Mouse (Mus musculus) liver, embryonic 16.5 days (tissue): Measurements from ENCODE around the gene Atp2a3. TPM values are rescaled to one million over a fixed set of nuclear protein-coding genes. Genes with fewer than 3 reads are reported as not detected.
A peak's percentile ranks its signal among the peaks of the same experiment; 100 is the strongest.

Experiments
- ATAC-seq: fragments of 200-750 bp; cut with Nextera tagmentation; 2 replicates; pipeline ENCODE4 v1.8.0; 2017; ENCODE audit warnings: low read depth, mild to moderate bottlenecking, moderate number of reproducible peaks, moderate library complexity
- H3K27ac ChIP-seq: fragments of 300-500 bp; sonication (generic); 2 replicates; pipeline ENCODE4 v1.5.1; 2014; ENCODE audit warnings: mild to moderate bottlenecking, low read length
- H3K27me3 ChIP-seq: fragments of 300-500 bp; sonication (generic); 2 replicates; pipeline ENCODE4 v1.6.1; 2014; ENCODE audit warnings: low read depth, low read length, mixed read lengths; ENCODE audit not compliant: control insufficient read depth, insufficient read depth
- H3K36me3 ChIP-seq: fragments of 300-500 bp; sonication (generic); 2 replicates; pipeline ENCODE4 v1.6.1; 2014; ENCODE audit warnings: mild to moderate bottlenecking; ENCODE audit not compliant: control insufficient read depth, insufficient read depth
- H3K4me1 ChIP-seq: fragments of 300-500 bp; sonication (generic); 2 replicates; pipeline ENCODE4 v1.6.1; 2014; ENCODE audit warnings: low read depth, low read length, mixed read lengths; ENCODE audit not compliant: control insufficient read depth
- H3K4me2 ChIP-seq: fragments of 300-500 bp; sonication (generic); 2 replicates; pipeline ENCODE4 v1.6.1; 2014; ENCODE audit warnings: low read depth, low read length, mixed read lengths
- H3K4me3 ChIP-seq: fragments of 300-500 bp; sonication (generic); 2 replicates; pipeline ENCODE4 v1.5.1; 2014; ENCODE audit warnings: low read depth, mild to moderate bottlenecking, low read length
- H3K9ac ChIP-seq: fragments of 300-500 bp; sonication (generic); 2 replicates; pipeline ENCODE4 v1.6.1; 2014; ENCODE audit warnings: low read depth, low read length
- H3K9me3 ChIP-seq: fragments of 300-500 bp; sonication (generic); replicated peaks from 2 replicates; pipeline ENCODE4 v1.6.1; 2016; ENCODE audit warnings: low read length; ENCODE audit not compliant: control insufficient read depth
- WGBS: fragments of 180-500 bp; shearing (Covaris S2); extraction: QIAGEN DNeasy Blood & Tissue Kit; methylation state at CpG from one replicate; pipeline ENCODE4 v1.1.7; 2014; ENCODE audit not compliant: insufficient replicate concordance; 5-methylcytosine and 5-hydroxymethylcytosine counted together
- polyA plus RNA-seq: library from polyadenylated mRNA; unstranded; fragments of >200 nt; fragmentation: Nextera tagmentation; extraction: Ambion mirVana; gene quantifications from 2 replicates; pipeline ENCODE4 v1.2.1, GENCODE M21; 2015

Atp2a3 gene
- polyA plus RNA-seq, 1 experiment from 2014 or later, result 13.1 TPM

- Histone ChIP-seq H3K9me3 (no peaks in the 10 kb centered on the region), H3K36me3 (no peaks in the 10 kb centered on the region), H3K4me3 (peak overlapping the region; percentile 63), H3K27me3 (peaks cover 35% of the 10 kb centered on the region), H3K4me1 (peaks cover 11% of the 10 kb centered on the region), H3K27ac (no peak overlapping the region), H3K9ac (peak overlapping the region; percentile 34; the same call in 1 of the 2 replicates), H3K4me2 (peak overlapping the region; percentile 88)
- WGBS, result under 1% methylated on average over 46 of the region's 46 CpGs
- no peak for ATAC-seq
These were observed 58.3 kb downstream of the Atp2a3 start for GRCm38 (mm10) chr11:73019147-73019795.

GRCm38 (mm10) chr11:73020953-73021800, 60.2 kb downstream of the Atp2a3 start:
- Histone ChIP-seq H3K9ac (no peak overlapping the region), H3K27ac (no peak overlapping the region), H3K4me2 (no peak overlapping the region), H3K27me3 (peaks cover 35% of the 10 kb centered on the region), H3K4me1 (peaks cover 11% of the 10 kb centered on the region), H3K9me3 (no peaks in the 10 kb centered on the region), H3K4me3 (no peak overlapping the region), H3K36me3 (no peaks in the 10 kb centered on the region)
- no peak for ATAC-seq
- 51% methylated on average over 7 of the region's 7 CpGs for WGBS

- ATAC-seq, result no peak
- Histone ChIP-seq H3K9ac (no peak overlapping the region), H3K4me3 (no peak overlapping the region), H3K27ac (no peak overlapping the region), H3K9me3 (no peaks in the 10 kb centered on the region), H3K4me2 (no peak overlapping the region), H3K4me1 (peaks cover 11% of the 10 kb centered on the region), H3K27me3 (peaks cover 27% of the 10 kb centered on the region), H3K36me3 (no peaks in the 10 kb centered on the region)
- WGBS, result 69% methylated on average over 9 of the region's 9 CpGs
These were observed 62.1 kb downstream of the Atp2a3 start for GRCm38 (mm10) chr11:73023099-73023498.

- no peaks in the 10 kb centered on the region for H3K36me3 ChIP-seq
- ATAC-seq, result no peak
- H3K4me2 ChIP-seq, result no peak overlapping the region
- H3K27ac ChIP-seq, result no peak overlapping the region
- 39% methylated on average over 4 of the region's 4 CpGs for WGBS
- no peak overlapping the region for H3K4me3 ChIP-seq
- no peak overlapping the region for H3K9ac ChIP-seq
- H3K27me3 ChIP-seq, result peaks cover 25% of the 10 kb centered on the region
- no peaks in the 10 kb centered on the region for H3K9me3 ChIP-seq
- H3K4me1 ChIP-seq, result peaks cover 7% of the 10 kb centered on the region
These were observed 62.9 kb downstream of the Atp2a3 start for GRCm38 (mm10) chr11:73023827-73024226.

GRCm38 (mm10) chr11:73024236-73024904, 63.4 kb downstream of the Atp2a3 start:
- ATAC-seq, result peak; percentile 52; the same call in 1 of the 2 replicates
- Histone ChIP-seq H3K4me1 (peaks cover 2% of the 10 kb centered on the region), H3K9ac (no peak overlapping the region), H3K27me3 (peaks cover 20% of the 10 kb centered on the region), H3K36me3 (no peaks in the 10 kb centered on the region), H3K9me3 (no peaks in the 10 kb centered on the region), H3K4me2 (peak overlapping the region; percentile 28; the same call in 1 of the 2 replicates), H3K27ac (no peak overlapping the region), H3K4me3 (no peak overlapping the region)
- 15% methylated on average over 7 of the region's 7 CpGs for WGBS

GRCm38 (mm10) chr11:73026961-73027360, 66.0 kb downstream of the Atp2a3 start:
- no peaks in the 10 kb centered on the region; the same call in none of the 2 replicates for H3K4me1 ChIP-seq
- H3K9me3 ChIP-seq, result no peaks in the 10 kb centered on the region
- WGBS, result 46% methylated on average over 8 of the region's 8 CpGs
- H3K4me2 ChIP-seq, result no peak overlapping the region
- H3K27ac ChIP-seq, result no peak overlapping the region
- H3K36me3 ChIP-seq, result no peaks in the 10 kb centered on the region
- H3K4me3 ChIP-seq, result no peak overlapping the region
- no peak overlapping the region for H3K9ac ChIP-seq
- ATAC-seq, result no peak
- no peaks in the 10 kb centered on the region for H3K27me3 ChIP-seq

GRCm38 (mm10) chr11:73030821-73031498, 70.0 kb downstream of the Atp2a3 start:
- Histone ChIP-seq H3K4me2 (peak overlapping the region; percentile 71), H3K36me3 (no peaks in the 10 kb centered on the region), H3K4me3 (peak overlapping the region; percentile 39), H3K9ac (peak overlapping the region; percentile 33; the same call in 1 of the 2 replicates), H3K4me1 (no peaks in the 10 kb centered on the region; the same call in none of the 2 replicates), H3K9me3 (no peaks in the 10 kb centered on the region), H3K27ac (no peak overlapping the region), H3K27me3 (no peaks in the 10 kb centered on the region)
- peak; percentile 90 for ATAC-seq
- WGBS, result 32% methylated on average over 20 of the region's 20 CpGs

GRCm38 (mm10) chr11:73031536-73031935, 70.6 kb downstream of the Atp2a3 start:
- no peaks in the 10 kb centered on the region for H3K36me3 ChIP-seq
- no peak overlapping the region for H3K9ac ChIP-seq
- H3K4me1 ChIP-seq, result no peaks in the 10 kb centered on the region; the same call in none of the 2 replicates
- H3K4me2 ChIP-seq, result no peak overlapping the region
- ATAC-seq, result no peak
- H3K27ac ChIP-seq, result no peak overlapping the region
- H3K9me3 ChIP-seq, result no peaks in the 10 kb centered on the region
- no peaks in the 10 kb centered on the region for H3K27me3 ChIP-seq
- no peak overlapping the region for H3K4me3 ChIP-seq
- 60% methylated on average over 5 of the region's 5 CpGs for WGBS
